Mouse (Mus musculus): ENCODE data around the gene Tbc1d12. TPM values are rescaled to one million over a fixed set of nuclear protein-coding genes. Genes with fewer than 3 reads are reported as not detected.
"Not testable (repeated sequence)": the region's sequence is repeated elsewhere in the genome, so short reads cannot be mapped to it uniquely, and the experiment has no call there.

Tbc1d12 gene
- total RNA-seq (2021): 10 to 100 TPM; 12.9 to 13.1 TPM
- long read RNA-seq, experiment 1, full-length matches to known transcripts: 4 of 5 reads
- long read RNA-seq, experiment 1, partial matches to known transcripts: 0 of 5 reads
- long read RNA-seq, experiment 1, other reads (novel, unspliced or antisense): 1 of 5 reads
- long read RNA-seq, experiment 2, full-length matches to known transcripts: 7 of 9 reads
- long read RNA-seq, experiment 2, partial matches to known transcripts: 0 of 9 reads
- long read RNA-seq, experiment 2, other reads (novel, unspliced or antisense): 2 of 9 reads

- DNase-seq (ENCODE audit: low spot score in 2 of 2): peak; percentile 90 to 91
Measured at GRCm38 (mm10) chr19:38836438-38837170, at the start of gene Tbc1d12. Gene Tbc1d12, plus strand, starts transcription at chr19:38836579.

GRCm38 (mm10) chr19:38787756-38788155, 48.6 kb upstream of the Tbc1d12 start:
- peak in 1 of 2 experiments; percentile 6 for DNase-seq (ENCODE audit: low spot score in 2 of 2)

- DNase-seq (ENCODE audit: low spot score in 2 of 2): no peak
Measured at GRCm38 (mm10) chr19:38793563-38794045, 42.8 kb upstream of the Tbc1d12 start.

- no peak for DNase-seq (ENCODE audit: low spot score in 2 of 2)
Measured at GRCm38 (mm10) chr19:38796546-38796945, 39.8 kb upstream of the Tbc1d12 start.

GRCm38 (mm10) chr19:38798291-38798690, 38.1 kb upstream of the Tbc1d12 start:
- peak; percentile 45 to 54 for DNase-seq (ENCODE audit: low spot score in 2 of 2)

- DNase-seq (ENCODE audit: low spot score in 2 of 2): no peak
Measured at GRCm38 (mm10) chr19:38798801-38799200, 37.6 kb upstream of the Tbc1d12 start.

- no peak for DNase-seq (ENCODE audit: low spot score in 2 of 2)
Measured at GRCm38 (mm10) chr19:38818191-38818590, 18.2 kb upstream of the Tbc1d12 start.

- DNase-seq (ENCODE audit: low spot score in 2 of 2): peak; percentile 95 to 96
Measured at GRCm38 (mm10) chr19:38818766-38819426, 17.5 kb upstream of the Tbc1d12 start, which contains the start of gene Noc3l. Gene Noc3l, minus strand, starts transcription at chr19:38819237.

GRCm38 (mm10) chr19:38819427-38819802, 17.0 kb upstream of the Tbc1d12 start:
- no peak for DNase-seq (ENCODE audit: low spot score in 2 of 2)

GRCm38 (mm10) chr19:38820186-38820804, 16.1 kb upstream of the Tbc1d12 start:
- DNase-seq (ENCODE audit: low spot score in 2 of 2): no peak

GRCm38 (mm10) chr19:38833224-38833623, 3.2 kb upstream of the Tbc1d12 start:
- DNase-seq (ENCODE audit: low spot score in 2 of 2): no peak

GRCm38 (mm10) chr19:38836084-38836437, 318 bp upstream of the Tbc1d12 start:
- DNase-seq (ENCODE audit: low spot score in 2 of 2): no peak

GRCm38 (mm10) chr19:38837171-38837641, 827 bp downstream of the Tbc1d12 start:
- peak in 1 of 2 experiments; percentile 10 for DNase-seq (ENCODE audit: low spot score in 2 of 2)

GRCm38 (mm10) chr19:38844817-38845216, 8.4 kb downstream of the Tbc1d12 start:
- DNase-seq (ENCODE audit: low spot score in 2 of 2): no peak

- DNase-seq (ENCODE audit: low spot score in 2 of 2): no peak
Measured at GRCm38 (mm10) chr19:38846373-38846772, 10.0 kb downstream of the Tbc1d12 start.

- no peak for DNase-seq (ENCODE audit: low spot score in 2 of 2)
Measured at GRCm38 (mm10) chr19:38858224-38858623, 21.8 kb downstream of the Tbc1d12 start.

- no peak for DNase-seq (ENCODE audit: low spot score in 2 of 2)
Measured at GRCm38 (mm10) chr19:38862523-38862922, 26.1 kb downstream of the Tbc1d12 start.

- not testable (repeated sequence) for DNase-seq (ENCODE audit: low spot score in 2 of 2)
Measured at GRCm38 (mm10) chr19:38874825-38875224, 38.4 kb downstream of the Tbc1d12 start.

GRCm38 (mm10) chr19:38880300-38880699, 43.9 kb downstream of the Tbc1d12 start:
- DNase-seq (ENCODE audit: low spot score in 2 of 2): no peak

- DNase-seq (ENCODE audit: low spot score in 2 of 2): peak in 1 of 2 experiments; percentile 15
Measured at GRCm38 (mm10) chr19:38901146-38902135, 65.1 kb downstream of the Tbc1d12 start.

Measured in left cerebral cortex, adult 18-20 months (tissue).